Mouse (Mus musculus) cerebellum, adult 18-20 months (tissue): ENCODE results near the gene Chst4.

Source experiments
- DNase-seq, 2 experiments: peaks; one replicate each; pipeline ENCODE4 v3.0.0; 2021

Gene Chst4

DNA sequence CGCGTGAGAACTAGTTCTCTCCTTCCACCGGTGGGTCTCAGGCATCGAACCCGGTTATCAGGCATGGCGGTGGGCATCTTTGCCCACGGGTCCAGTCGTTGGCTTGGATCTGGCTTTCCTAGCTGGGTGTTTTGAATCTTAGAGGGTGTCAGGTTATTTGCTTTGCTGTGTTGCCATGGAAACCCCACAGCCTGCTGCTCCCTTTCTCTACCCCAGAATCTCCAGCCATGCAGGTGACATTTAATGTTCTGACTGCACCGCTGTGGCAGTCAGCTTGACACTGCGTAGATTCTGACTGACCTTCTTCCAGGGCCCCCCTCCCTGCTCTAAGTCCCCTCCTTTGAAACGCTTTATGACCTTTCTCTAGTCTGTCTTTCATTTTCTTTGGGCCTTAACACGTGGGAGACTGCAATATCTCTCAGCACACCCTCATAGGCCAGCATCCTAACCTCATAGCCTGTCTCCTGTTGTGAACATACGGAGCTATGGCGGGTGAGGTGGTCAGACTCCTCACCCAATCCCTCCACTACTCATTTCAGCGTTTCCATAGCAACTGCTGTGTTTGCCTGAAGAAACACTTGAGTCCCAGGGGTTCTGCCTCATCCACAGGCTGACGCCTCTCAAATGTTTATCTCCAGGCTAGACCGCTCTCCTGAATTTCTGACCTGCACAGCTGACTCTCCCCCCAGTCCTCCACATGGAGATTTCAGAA lies 33.1 kb downstream of the Chst4 start:
- no peak for DNase-seq

DNA sequence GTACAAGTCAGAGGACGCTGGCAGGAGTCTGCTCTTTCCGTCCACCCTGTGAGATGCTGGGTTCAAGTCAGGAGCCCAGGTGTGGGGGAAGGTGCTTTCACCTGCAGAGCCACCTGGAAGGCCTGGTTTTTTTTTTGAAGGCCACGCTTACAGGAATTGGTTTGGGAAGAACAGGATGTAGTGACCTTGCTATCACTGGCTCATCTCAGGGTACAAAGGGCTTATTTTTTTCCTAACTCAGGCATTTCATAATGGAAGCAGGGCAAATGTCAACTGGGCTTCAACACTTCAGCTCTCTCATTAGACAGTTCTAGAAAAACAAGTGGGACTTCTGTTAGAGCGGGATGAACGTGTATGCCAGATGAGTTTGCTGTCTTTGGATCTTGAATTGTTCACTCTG lies 35.2 kb downstream of the Chst4 start:
- no peak for DNase-seq

DNA sequence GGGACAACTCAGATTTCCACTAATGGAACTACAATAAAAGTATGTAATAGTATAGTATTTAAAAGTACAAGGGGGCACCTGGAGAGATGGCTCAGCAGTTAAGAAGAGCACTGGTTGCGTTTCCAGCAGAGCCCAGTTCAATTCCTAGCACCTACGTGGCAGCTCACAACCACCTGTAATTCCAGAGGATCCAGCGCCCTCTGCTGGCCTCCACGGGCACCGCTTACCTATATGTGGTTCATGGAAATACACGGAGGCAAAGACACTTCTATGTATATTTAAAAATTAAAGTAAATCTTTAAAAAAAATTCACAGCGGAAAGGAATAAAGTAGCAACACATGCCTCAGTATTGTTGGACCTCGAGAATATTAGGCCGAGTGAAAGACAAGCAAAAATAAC lies 36.6 kb downstream of the Chst4 start:
- DNase-seq, result peak in 1 of 2 experiments; percentile 5

DNA sequence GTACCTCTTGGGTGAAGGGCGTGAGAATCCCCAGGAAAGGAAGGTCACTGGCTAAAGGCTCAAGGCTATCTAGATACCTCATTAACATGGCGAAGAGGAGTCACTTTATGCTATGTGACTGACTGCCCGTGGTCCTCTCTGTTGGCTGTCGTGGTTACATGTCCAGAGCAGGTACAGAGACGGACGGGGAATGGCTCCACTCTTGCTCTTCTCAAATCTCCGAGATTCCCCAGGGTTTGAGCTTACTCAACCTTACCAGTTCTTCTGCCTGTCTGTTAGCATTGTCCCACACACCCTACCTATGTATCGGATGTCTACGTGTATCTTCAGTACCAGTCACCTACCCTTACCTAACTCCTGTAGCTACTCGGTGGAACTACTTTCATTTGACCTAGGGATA lies 39.6 kb downstream of the Chst4 start:
- no peak for DNase-seq

DNA sequence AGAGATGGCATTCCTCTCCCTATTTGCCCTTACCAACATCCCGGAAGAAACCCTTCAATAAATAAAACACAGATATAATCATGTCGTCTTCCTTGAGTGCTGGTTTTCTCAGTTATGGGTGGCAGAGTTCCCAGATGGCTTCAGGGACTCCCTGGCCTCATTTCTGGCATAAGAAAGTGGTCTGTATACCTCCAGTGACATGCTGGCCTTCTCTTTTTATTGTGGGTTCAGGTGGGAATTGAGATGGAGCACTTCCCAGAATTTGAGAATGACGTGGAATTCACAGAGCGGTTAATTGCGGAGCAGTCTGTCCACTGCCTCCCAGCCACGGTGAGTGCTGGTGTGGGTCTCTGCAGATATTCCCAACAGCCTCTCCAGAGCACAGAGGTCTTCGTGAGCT lies 41.5 kb downstream of the Chst4 start:
- no peak for DNase-seq

DNA sequence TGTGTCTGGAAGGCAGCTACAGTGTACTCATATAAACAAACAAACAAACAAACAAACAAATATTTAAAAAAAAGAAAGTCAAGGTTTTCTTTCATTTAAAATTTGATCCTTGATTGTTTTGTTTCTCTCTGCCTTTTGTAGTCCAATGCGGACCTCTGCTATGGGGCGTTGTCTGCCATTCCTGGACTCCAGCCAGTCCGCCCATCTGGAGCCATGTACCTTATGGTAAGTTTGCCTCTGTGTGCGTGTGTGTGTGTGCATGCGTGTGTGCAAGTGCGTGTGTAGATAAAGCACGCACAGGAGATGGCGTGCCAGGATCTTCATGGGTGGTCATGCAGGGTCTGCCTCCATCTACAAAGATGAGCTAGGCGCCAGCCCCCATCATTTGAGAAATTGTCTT lies 42.2 kb downstream of the Chst4 start:
- DNase-seq, result no peak

DNA sequence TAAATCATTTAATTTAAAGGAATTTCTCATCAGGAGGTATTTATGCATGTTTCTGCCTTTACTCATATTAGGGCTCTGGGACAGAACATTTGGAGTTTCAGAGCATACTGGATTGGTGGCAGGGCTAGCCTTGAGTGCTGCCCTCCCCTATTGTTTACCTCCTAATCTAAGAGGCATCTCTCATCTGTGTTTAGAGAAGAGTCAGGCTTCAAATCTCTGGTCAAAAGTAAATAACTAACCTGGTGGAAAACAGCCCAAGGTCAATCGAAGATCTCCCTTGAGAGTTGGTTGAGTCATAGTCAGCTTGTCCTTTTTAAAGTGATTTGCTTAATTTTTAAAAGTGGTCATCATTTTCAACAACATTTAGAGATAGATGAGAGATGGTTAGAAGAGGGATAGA lies 46.6 kb downstream of the Chst4 start:
- DNase-seq, result no peak

DNA sequence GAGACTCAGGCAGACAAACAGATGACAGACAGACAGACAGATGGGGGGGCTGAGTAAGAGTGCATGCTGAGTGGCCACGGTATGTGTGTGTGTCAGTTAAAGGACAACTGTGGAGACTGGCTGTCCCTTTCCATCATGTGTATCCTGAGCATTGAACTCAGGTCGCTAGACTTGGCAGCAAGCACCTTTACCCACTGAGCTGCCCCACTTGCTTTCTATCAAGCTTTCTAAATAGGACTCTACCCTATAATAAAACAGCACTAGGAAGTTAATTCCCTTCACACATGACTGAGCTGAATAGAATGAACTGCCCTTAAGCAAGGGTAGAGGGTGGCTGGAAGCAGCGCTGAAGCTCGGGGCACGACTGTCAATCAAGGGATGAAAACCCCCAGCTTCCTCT lies 47.4 kb downstream of the Chst4 start:
- no peak for DNase-seq

DNA sequence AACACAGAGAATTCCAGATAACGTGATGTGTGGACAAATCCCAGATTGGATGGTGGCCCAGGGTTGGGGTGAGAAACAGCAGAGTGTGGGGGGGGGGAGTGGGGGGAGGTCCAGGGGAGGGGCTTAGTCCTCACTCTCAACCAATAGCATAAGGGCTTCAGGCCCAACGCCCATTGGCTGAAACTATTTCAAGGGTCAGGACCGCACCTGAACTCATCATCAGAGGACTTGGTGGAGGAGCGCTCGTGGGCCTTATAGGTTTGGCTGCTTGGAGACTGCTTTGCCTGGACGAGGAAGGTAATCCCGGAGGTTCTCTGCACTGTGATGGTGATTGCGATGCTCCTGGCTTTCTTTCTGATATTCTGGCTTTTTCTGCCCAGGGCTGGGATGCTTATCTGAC lies 49.3 kb downstream of the Chst4 start, which contains the start of gene Tat:
Gene Tat (plus strand): TSS at position 214 of the 400 bp plus-strand sequence.
- no peak for DNase-seq

DNA sequence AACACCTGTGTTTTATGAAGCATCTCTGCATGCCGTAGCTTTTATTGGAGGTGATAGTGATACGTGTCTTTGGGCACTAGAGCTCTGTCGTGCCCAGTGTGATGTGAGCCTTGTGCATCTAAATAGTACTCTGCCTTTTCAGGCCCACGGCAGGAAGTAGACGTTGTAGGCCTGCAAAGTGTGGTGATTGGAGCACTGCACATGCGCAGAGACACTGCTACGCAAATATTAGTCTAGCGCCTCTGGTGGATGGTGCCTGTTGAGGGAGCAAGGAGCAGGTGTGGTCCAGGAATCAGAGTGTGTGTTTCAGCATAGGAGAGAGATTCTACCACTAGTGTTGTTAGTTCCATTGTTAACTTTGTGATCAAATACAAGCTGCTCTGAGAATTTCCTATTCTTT lies 50.4 kb downstream of the Chst4 start:
- no peak for DNase-seq

DNA sequence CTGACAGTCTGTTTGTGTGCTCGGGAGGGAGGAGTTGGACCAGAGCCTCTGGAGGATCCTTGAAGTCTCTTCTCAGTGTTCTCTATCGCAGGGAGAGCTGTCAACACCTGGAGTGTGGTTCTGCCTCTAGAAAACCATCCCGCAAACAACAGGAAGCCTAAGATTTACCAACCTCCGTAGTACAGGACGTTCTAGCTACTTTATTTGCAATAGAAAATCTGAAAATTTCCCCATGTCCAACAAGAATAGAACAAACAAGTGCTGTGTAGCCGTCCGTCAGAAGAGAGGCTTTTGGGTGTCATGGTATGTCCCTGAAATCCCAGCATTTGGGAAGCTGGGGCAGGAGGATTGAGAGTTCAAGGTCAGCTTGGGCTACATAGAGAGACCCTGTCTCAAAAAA lies 51.8 kb downstream of the Chst4 start:
- DNase-seq, result no peak

DNA sequence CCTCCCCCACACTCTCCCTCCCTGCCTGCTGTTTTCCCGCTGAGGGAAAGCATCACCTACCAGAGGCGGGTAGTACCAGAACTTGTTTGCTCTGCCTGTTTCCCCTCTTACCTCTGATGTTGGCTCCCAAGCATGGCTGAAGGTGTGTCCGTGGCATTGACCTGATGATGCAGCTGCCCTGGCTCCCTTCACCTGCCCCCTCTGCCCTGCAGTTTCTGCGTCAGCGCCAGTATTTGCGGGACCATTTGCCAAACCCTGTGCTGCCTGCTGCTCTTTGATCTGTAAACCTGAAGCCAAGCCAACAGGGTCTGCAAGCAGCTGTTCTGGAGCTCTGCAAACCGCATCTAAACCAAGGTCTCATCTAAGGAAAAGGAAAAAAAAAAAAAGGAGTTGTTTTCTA lies 53.2 kb downstream of the Chst4 start:
- no peak for DNase-seq

DNA sequence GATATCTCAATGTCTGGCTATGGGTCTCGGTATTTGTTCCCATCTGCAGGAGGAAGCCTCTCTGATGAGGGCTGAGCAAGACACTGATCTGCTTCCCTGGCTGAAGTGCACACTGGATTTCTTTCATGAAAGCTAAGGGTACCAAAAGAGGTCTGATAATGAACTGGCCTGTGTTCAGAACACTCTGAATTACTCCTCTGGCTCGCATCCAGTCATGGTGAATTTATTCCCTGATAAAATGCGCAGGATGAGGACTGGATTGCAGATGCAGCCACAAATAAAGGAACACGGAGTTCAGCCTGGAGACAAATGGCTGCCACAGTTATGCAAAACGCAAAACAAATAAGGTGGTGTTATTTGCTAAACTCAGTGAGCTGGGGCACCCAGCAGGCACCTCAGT lies 55.6 kb downstream of the Chst4 start:
- DNase-seq, result no peak

DNA sequence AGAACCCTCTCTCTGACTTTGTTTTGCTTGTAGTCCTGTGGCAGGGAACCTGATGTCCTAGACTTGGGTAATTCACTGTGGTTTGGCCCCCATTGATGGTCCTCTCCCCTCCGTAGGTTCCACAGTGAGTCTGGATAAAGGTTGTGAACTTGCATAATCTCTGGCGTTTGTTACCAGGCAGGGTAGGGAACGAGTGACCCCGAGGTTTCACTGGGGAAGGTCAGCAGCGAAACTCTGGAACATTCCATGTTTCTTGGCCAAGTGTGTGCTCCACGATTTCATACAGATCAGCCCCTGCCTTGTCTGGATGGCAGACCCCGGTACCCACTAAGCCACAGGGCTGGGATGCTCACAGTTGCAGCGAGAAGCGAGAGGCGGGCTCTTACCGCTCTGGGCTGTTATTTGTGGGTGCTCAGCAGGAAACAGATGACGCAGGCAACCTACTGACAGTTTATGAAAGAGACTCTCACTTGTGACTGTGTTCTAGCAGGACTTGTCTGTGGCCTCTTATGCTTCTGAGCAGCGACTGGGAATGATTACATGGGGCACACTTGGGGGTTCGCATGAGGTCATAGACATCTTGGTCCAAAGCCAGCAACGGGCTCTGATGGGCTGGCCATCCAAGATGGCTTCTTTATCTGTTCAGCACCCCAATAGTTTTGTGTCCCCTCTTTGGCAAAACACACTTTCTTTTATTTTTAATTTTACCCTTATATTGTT lies 57.0 kb downstream of the Chst4 start:
- peak; percentile 11 to 16 for DNase-seq

DNA sequence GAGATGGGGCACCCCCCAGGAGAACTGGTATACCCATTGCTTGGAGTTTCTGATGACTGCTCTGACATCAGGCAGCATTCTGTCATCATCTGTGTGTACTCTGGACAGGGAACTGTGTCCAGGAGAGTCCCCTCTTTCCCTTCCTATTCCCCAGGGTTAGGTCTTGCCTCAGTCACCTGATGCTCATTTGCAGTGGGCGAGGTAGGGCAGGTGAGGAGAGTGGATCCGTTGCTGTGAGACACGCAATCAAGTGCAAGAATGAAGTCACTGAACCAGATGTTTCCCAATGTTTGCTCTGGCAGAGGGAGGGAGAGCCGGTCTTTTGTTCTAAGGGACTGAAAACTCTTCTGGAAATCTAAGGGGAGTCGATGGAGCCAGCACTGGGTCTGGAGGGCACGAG lies 60.2 kb downstream of the Chst4 start:
- no peak for DNase-seq
